Comparison of ENCODE assay signal across 26 mouse cellular contexts in the genomic region with DNA sequence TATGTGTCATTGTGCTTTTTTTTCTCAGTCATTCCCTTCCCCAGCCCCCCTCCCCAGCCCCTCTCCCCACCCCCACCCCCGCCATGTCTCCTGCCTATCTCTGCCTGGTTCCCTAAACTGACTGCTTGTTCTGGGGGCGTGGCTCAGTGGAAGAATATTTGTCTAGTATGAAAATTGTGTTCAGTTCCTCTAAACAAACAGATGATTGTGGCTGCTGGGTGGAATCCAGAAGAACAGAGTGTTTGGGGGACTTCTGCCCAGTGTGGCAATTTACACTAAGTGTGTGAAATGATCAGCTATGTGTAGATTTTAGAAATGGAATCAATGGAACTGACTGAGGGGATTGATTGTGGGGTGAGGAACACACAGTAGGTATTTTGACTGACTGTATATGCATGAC. TPM values are rescaled to one million over a fixed set of nuclear protein-coding genes. Genes with fewer than 3 reads are reported as not detected.
DNase-seq lines count a peak whose midpoint lies in the region; ATAC-seq and TF ChIP-seq lines count a peak whose summit lies in the region.
"Had no signal": no experiment of that assay in that cellular context is flagged by ENCODE, and none has a peak within 500 bp of the region (broad histone marks: within the 10 kb centered on the region; RNA-seq: fewer than 3 reads in every experiment).

No protein-coding gene starts in this region.

- H3K4me3 ChIP-seq in heart, embryonic 10.5 days = no peak overlapping the region
- H3K4me3 ChIP-seq in MEL (ENCODE audit: control insufficient read depth in 1 of 2, insufficient read depth in 1 of 2, low read depth in 2 of 2, low read length in 2 of 2) = no peak overlapping the region
- H3K4me3 ChIP-seq: embryonic facial prominence, embryonic 10.5 days; embryonic facial prominence, embryonic 13.5 days; erythroblast, embryonic 14.5 days; forebrain, embryonic 12.5 days; forebrain, embryonic 15.5 days; heart, embryonic 12.5 days; heart, embryonic 15.5 days had no signal

- no peaks in the 10 kb centered on the region for H3K9me3 ChIP-seq in heart, embryonic 10.5 days
- no peaks in the 10 kb centered on the region for H3K9me3 ChIP-seq in MEL (replicated peaks; ENCODE audit: insufficient read depth, low read length)
- H3K9me3 ChIP-seq: embryonic facial prominence, embryonic 10.5 days; embryonic facial prominence, embryonic 13.5 days; forebrain, embryonic 12.5 days; forebrain, embryonic 15.5 days; heart, embryonic 12.5 days; heart, embryonic 15.5 days had no signal

- no peak overlapping the region for H3K9ac ChIP-seq in MEL (ENCODE audit: control insufficient read depth, low read depth, low read length, poor library complexity, severe bottlenecking)
- H3K9ac ChIP-seq: embryonic facial prominence, embryonic 13.5 days; forebrain, embryonic 12.5 days; forebrain, embryonic 15.5 days; heart, embryonic 12.5 days; heart, embryonic 15.5 days; hindbrain, embryonic 14.5 days had no signal

- TF ChIP-seq EP300 in MEL (IDR thresholded peaks at IDR 0.05; ENCODE audit: low read depth in 1 of 2, low read length in 2 of 2) = no peak

- peak; percentile 21 for ATAC-seq in granulocyte monocyte progenitor cell, adult 5-6 weeks (replicated peaks; ENCODE audit: poor library complexity, severe bottlenecking)
- ATAC-seq in megakaryocyte-erythroid progenitor cell, adult 5-6 weeks (replicated peaks; ENCODE audit: low FRiP score, low TSS enrichment, poor library complexity, severe bottlenecking) = no peak
- ATAC-seq: forebrain, embryonic 15.5 days; hindbrain, postnatal 0 days; inflammation-experienced regulatory T-cells, adult 6 months had no signal

- peaks cover 17% of the 10 kb centered on the region; the same call in 1 of the 2 replicates for H3K27me3 ChIP-seq in heart, embryonic 10.5 days (ENCODE audit: insufficient read depth, poor library complexity, severe bottlenecking)
- no peaks in the 10 kb centered on the region for H3K27me3 ChIP-seq in MEL (ENCODE audit: control insufficient read depth in 1 of 2, insufficient read depth in 2 of 2, low read length in 2 of 2)
- H3K27me3 ChIP-seq: forebrain, embryonic 15.5 days; heart, embryonic 15.5 days had no signal

- H3K27ac ChIP-seq in heart, embryonic 10.5 days = no peak overlapping the region
- H3K27ac ChIP-seq in MEL (ENCODE audit: control insufficient read depth, low read depth, low read length) = no peak overlapping the region
- H3K27ac ChIP-seq: embryonic facial prominence, embryonic 10.5 days; embryonic facial prominence, embryonic 13.5 days; forebrain, embryonic 12.5 days; forebrain, embryonic 15.5 days; heart, embryonic 15.5 days; hindbrain, embryonic 14.5 days; hindbrain, postnatal 0 days had no signal

- no peak for TF ChIP-seq RAD21 in MEL (IDR thresholded peaks at IDR 0.05; ENCODE audit: low read depth, low read length)

- H3K4me1 ChIP-seq in heart, embryonic 10.5 days = peaks cover 10% of the 10 kb centered on the region; the same call in 1 of the 2 replicates
- peaks cover 2 to 39% of the 10 kb centered on the region in 2 experiments; a peak in 3 of 4 replicates for H3K4me1 ChIP-seq in MEL (ENCODE audit: control insufficient read depth in 1 of 2, insufficient read depth in 2 of 2, low read length in 2 of 2)
- H3K4me1 ChIP-seq: embryonic facial prominence, embryonic 13.5 days; forebrain, embryonic 15.5 days had no signal

- H3K79me2 ChIP-seq in MEL (ENCODE audit: control insufficient read depth, insufficient read depth, low read length, poor library complexity) = no peaks in the 10 kb centered on the region

- TF ChIP-seq CTCF in MEL (IDR thresholded peaks at IDR 0.05 in 2 of 3, conservative IDR thresholded peaks at IDR 0.05 in 1 of 3; ENCODE audit: control insufficient read depth in 1 of 3, insufficient read depth in 1 of 3, low read depth in 2 of 3, low read length in 3 of 3, poor library complexity in 1 of 3, severe bottlenecking in 1 of 3) = no peak

- peak; percentile 88 for DNase-seq in heart, adult 11 months
- no peak for DNase-seq in heart, embryonic 10.5 days (ENCODE audit: low spot score)
- DNase-seq in MEL (ENCODE audit: low read depth, low spot score) = peak; percentile 60
- DNase-seq in right cerebral cortex, adult 18-20 months = no peak
- DNase-seq: adrenal gland, adult 2 months; adrenal gland, postnatal 14 days; cerebellum, adult 11-12 months; cerebellum, adult 8-10 months; cerebellum, postnatal 10 days; cerebellum, postnatal 36 days; embryo, embryonic 11 days; gastrocnemius, postnatal 25 days; heart, postnatal 10 days; heart, postnatal 36 days had no signal

- H3K36me3 ChIP-seq in heart, embryonic 10.5 days = 0 out of 2 replicates have a peak, but pooled peaks cover 1% of the 10 kb centered on the region
- H3K36me3 ChIP-seq in MEL (ENCODE audit: control insufficient read depth in 1 of 2, insufficient read depth in 2 of 2, low read length in 2 of 2) = peaks cover 0 to 25% of the 10 kb centered on the region in 2 experiments; a peak in 2 of 4 replicates
- H3K36me3 ChIP-seq: embryonic facial prominence, embryonic 10.5 days; embryonic facial prominence, embryonic 13.5 days; forebrain, embryonic 12.5 days; forebrain, embryonic 15.5 days; heart, embryonic 12.5 days; heart, embryonic 15.5 days had no signal

- TF ChIP-seq POLR2A in MEL (IDR thresholded peaks at IDR 0.05; ENCODE audit: control insufficient read depth in 1 of 2, insufficient read depth in 1 of 2, low read depth in 1 of 2, low read length in 2 of 2, poor library complexity in 1 of 2) = no peak

- 67% methylated on average over 2 of the region's 2 CpGs for WGBS in heart, embryonic 10.5 days

TF ChIP-seq in MEL, 35 proteins besides CTCF, POLR2A, EP300 and RAD21:
- TF ChIP-seq GATA1 (IDR thresholded peaks at IDR 0.05; ENCODE audit: low read depth, low read length) (no peak), GABPA (IDR thresholded peaks at IDR 0.05; ENCODE audit: low read depth, low read length) (no peak), TAL1 (IDR thresholded peaks at IDR 0.05; ENCODE audit: low read length) (no peak), TCF12 (IDR thresholded peaks at IDR 0.05; ENCODE audit: low read depth, low read length) (no peak), RCOR1 (IDR thresholded peaks at IDR 0.05; ENCODE audit: low read depth, low read length) (no peak), MYB (IDR thresholded peaks at IDR 0.05; ENCODE audit: low read depth, low read length) (no peak), CHD1 (IDR thresholded peaks at IDR 0.05; ENCODE audit: low read depth, low read length) (no peak), ETS1 (IDR thresholded peaks at IDR 0.05; ENCODE audit: low read depth, low read length) (no peak), POLR2AphosphoS2 (IDR thresholded peaks at IDR 0.05; ENCODE audit: low read length) (no peak), HCFC1 (IDR thresholded peaks at IDR 0.05; ENCODE audit: low read depth, low read length) (no peak), MXI1 (IDR thresholded peaks at IDR 0.05; ENCODE audit: low read depth, low read length) (no peak), USF1 (IDR thresholded peaks at IDR 0.05; ENCODE audit: low read depth, low read length) (no peak), SIN3A (IDR thresholded peaks at IDR 0.05; ENCODE audit: low read length) (no peak), MEF2A (IDR thresholded peaks at IDR 0.05; ENCODE audit: extremely low read depth, insufficient replicate concordance, low read depth, low read length, poor library complexity, severe bottlenecking) (no peak), MAX (IDR thresholded peaks at IDR 0.05; ENCODE audit: low read length) (no peak), NELFE (IDR thresholded peaks at IDR 0.05; ENCODE audit: low read depth, low read length) (no peak), ZC3H11A (IDR thresholded peaks at IDR 0.05; ENCODE audit: low read depth, low read length) (no peak), KAT2A (conservative IDR thresholded peaks at IDR 0.05; ENCODE audit: low read depth, low read length) (no peak)

RNA-seq across cellular contexts. Expression of a gene that starts 37.5 kb away (rescaled TPM):
- 0.92 and 1.1 TPM in 2 replicates for polyA plus RNA-seq in heart, embryonic 10.5 days (2016; fragmentation: Nextera tagmentation; extraction: Ambion mirVana)
- total RNA-seq in MEL (2012; rRNA removed) = 0.04 TPM in 1 of 2 replicates, not detected in the other
- under 1 TPM in 1 of 2 experiments, not detected in 1; 0.03 TPM for polyA plus RNA-seq in MEL (2012; ENCODE audit: insufficient read depth in 1 of 2, insufficient read length in 2 of 2, low read depth in 1 of 2, low replicate concordance in 2 of 2, missing spikeins in 1 of 2)
- total RNA-seq in granulocyte monocyte progenitor cell, adult 5-6 weeks (2014; fragmentation: Nextera tagmentation) = 2.1 and 4.4 TPM in 2 replicates
- total RNA-seq in granulocyte monocyte progenitor cell, adult 5-6 weeks (2017) = 0.52 and 1.6 TPM in 2 replicates
- total RNA-seq in megakaryocyte-erythroid progenitor cell, adult 5-6 weeks (2014; fragmentation: Nextera tagmentation) = 0.52 and 4.6 TPM in 2 replicates
- total RNA-seq in megakaryocyte-erythroid progenitor cell, adult 5-6 weeks (2017) = 1.2 TPM in 1 of 2 replicates, not detected in the other

Comparison
In these comparisons a context has a peak if more than half of its experiments do, and no peak if none do; other contexts are left out.
1. DNase-seq: peak in heart, adult 11 months (single experiment) and MEL (single experiment); none in heart, embryonic 10.5 days (single experiment) and right cerebral cortex, adult 18-20 months (single experiment).